Mouse (Mus musculus): ENCODE measurements around the gene Olfr390. TPM values are rescaled to one million over a fixed set of nuclear protein-coding genes. Genes with fewer than 3 reads are reported as not detected.

The Olfr390 gene
- not detected in 2 replicates for polyA plus RNA-seq (2015; fragmentation: Nextera tagmentation; extraction: Ambion mirVana)

DNA sequence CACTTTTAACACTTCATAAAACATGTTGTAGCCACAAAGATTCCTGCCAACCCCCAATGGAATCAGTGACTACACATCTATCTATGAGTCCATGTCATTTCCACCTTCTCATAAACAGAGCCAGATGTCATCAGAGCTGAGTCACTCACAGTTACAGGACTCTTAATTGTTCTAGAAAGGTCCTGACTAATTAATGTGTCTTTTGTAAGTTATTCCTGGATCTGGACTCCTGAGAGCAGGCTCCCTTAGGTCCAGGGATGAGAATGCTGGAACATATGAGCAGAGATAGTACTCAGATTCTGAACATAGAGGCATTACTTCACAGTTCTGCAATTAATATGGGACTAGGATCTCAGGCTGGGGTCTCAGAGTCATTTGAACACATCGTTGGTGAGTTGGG lies at the start of gene Olfr390:
Olfr390 (plus strand) TSS at position 301 of the 400 bp plus-strand sequence.
- H3K27ac ChIP-seq, result no peak within 1 kb of the TSS
- H3K9me3 ChIP-seq (replicated peaks; ENCODE audit: low read length), result no peaks in the 10 kb centered on the region
- no peak for TF ChIP-seq CTCF (IDR thresholded peaks at IDR 0.05; ENCODE audit: low read depth)
- no peaks in the 10 kb centered on the region for H3K27me3 ChIP-seq (ENCODE audit: insufficient read depth, low read length)
- H3K4me1 ChIP-seq (replicated peaks; ENCODE audit: insufficient read depth, low read length), result no peaks in the 10 kb centered on the region
- WGBS, result 70% methylated on average over 1 of the region's 1 CpGs
- no peak within 1 kb of the TSS for H3K4me2 ChIP-seq (ENCODE audit: low read length)
- no peaks in the 10 kb centered on the region for H3K36me3 ChIP-seq (ENCODE audit: insufficient read depth, low read length)
- no peak for ATAC-seq (replicated peaks; ENCODE audit: low FRiP score, low read depth)
- no peak within 1 kb of the TSS for H3K4me3 ChIP-seq (replicated peaks; ENCODE audit: low read depth, low read length)
- H3K9ac ChIP-seq (ENCODE audit: low read depth, low read length), result no peak within 1 kb of the TSS
- no peak for DNase-seq (ENCODE audit: low spot score)

DNA sequence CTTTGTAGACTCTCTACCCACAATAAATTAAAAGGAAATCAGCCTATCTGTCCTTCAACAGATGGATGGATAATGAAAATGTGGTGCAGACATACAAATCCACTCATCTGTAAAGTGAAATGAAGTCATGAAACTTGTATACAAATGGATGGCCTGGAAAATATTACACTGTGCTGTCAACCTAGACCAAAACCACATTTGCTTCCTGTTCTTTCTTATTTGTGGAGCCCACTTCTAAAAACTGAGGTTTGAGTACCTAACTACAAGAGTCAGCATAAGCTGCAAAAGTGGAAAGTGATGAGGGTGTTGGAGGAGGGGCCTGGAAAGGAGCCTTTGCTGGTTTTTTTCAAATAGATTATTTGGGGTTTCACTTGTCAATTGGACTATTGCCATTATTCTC lies 23.6 kb upstream of the Olfr390 start:
- Histone ChIP-seq H3K36me3 (ENCODE audit: insufficient read depth, low read length) (no peaks in the 10 kb centered on the region), H3K9ac (ENCODE audit: low read depth, low read length) (no peak overlapping the region), H3K4me3 (replicated peaks; ENCODE audit: low read depth, low read length) (no peak overlapping the region), H3K27ac (no peak overlapping the region), H3K4me1 (replicated peaks; ENCODE audit: insufficient read depth, low read length) (no peaks in the 10 kb centered on the region), H3K4me2 (ENCODE audit: low read length) (no peak overlapping the region), H3K9me3 (replicated peaks; ENCODE audit: low read length) (no peaks in the 10 kb centered on the region), H3K27me3 (ENCODE audit: insufficient read depth, low read length) (no peaks in the 10 kb centered on the region)
- TF ChIP-seq CTCF (IDR thresholded peaks at IDR 0.05; ENCODE audit: low read depth), result no peak
- ATAC-seq (replicated peaks; ENCODE audit: low FRiP score, low read depth), result no peak
- DNase-seq (ENCODE audit: low spot score), result no peak

DNA sequence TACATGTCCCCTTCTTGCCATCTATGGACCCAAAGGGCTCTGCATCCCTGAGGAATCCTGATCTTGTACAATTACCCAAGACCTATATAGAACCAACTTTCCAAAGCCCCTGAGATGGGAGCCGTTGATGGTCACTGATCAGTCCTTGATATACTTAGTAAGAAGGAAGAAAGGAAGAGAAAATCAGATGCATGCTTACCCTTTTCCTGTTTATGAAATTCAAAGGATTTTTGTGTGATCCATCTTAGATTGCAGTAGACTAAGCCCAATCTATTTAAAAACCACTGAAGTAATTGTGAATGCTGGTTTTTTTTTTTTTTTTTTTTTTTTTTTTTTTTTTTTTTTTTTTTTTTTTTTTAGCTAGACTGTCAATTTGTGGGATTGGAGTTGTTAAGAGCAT lies 2.2 kb upstream of the Olfr390 start, which contains the start of gene Olfr389:
Olfr389 (minus strand) TSS at position 101 of the 400 bp plus-strand sequence.
- Histone ChIP-seq H3K4me3 (replicated peaks; ENCODE audit: low read depth, low read length) (no peak within 1 kb of the TSS), H3K27ac (no peak within 1 kb of the TSS), H3K9ac (ENCODE audit: low read depth, low read length) (no peak within 1 kb of the TSS), H3K36me3 (ENCODE audit: insufficient read depth, low read length) (no peaks in the 10 kb centered on the region), H3K9me3 (replicated peaks; ENCODE audit: low read length) (no peaks in the 10 kb centered on the region), H3K4me2 (ENCODE audit: low read length) (no peak within 1 kb of the TSS), H3K27me3 (ENCODE audit: insufficient read depth, low read length) (no peaks in the 10 kb centered on the region), H3K4me1 (replicated peaks; ENCODE audit: insufficient read depth, low read length) (no peaks in the 10 kb centered on the region)
- no peak for TF ChIP-seq CTCF (IDR thresholded peaks at IDR 0.05; ENCODE audit: low read depth)
- DNase-seq (ENCODE audit: low spot score) (no peak), ATAC-seq (replicated peaks; ENCODE audit: low FRiP score, low read depth) (no peak)
- 84% methylated on average over 1 of the region's 1 CpGs for WGBS

DNA sequence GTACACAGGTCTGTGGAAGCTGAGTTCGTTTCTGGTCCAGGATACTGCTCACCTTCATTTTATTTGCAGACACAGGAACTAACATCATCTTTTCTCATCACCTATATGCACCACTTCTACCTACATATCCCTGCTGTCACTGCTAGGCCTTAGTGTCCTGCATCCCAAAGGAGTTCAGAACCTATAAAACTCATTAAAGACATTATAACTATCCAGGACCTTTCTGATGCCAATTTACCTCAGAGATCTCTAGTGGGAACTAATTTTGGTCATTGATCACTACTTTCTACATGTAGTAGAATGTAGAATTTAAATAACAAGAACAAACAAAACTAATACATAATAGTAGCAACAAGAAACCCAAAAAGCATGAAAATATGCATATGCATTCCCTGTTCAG lies 20.2 kb downstream of the Olfr390 start, which contains the start of gene Olfr391-ps:
Olfr391-ps (minus strand) TSS at position 101 of the 400 bp plus-strand sequence.
- Histone ChIP-seq H3K27ac (no peak within 1 kb of the TSS), H3K4me3 (replicated peaks; ENCODE audit: low read depth, low read length) (no peak within 1 kb of the TSS), H3K9me3 (replicated peaks; ENCODE audit: low read length) (no peaks in the 10 kb centered on the region), H3K4me1 (replicated peaks; ENCODE audit: insufficient read depth, low read length) (no peaks in the 10 kb centered on the region), H3K27me3 (ENCODE audit: insufficient read depth, low read length) (no peaks in the 10 kb centered on the region), H3K9ac (ENCODE audit: low read depth, low read length) (no peak within 1 kb of the TSS), H3K4me2 (ENCODE audit: low read length) (no peak within 1 kb of the TSS), H3K36me3 (ENCODE audit: insufficient read depth, low read length) (no peaks in the 10 kb centered on the region)
- WGBS, result 26% methylated on average over 1 of the region's 1 CpGs
- DNase-seq (ENCODE audit: low spot score) (no peak), ATAC-seq (replicated peaks; ENCODE audit: low FRiP score, low read depth) (no peak)
- no peak for TF ChIP-seq CTCF (IDR thresholded peaks at IDR 0.05; ENCODE audit: low read depth)

DNA sequence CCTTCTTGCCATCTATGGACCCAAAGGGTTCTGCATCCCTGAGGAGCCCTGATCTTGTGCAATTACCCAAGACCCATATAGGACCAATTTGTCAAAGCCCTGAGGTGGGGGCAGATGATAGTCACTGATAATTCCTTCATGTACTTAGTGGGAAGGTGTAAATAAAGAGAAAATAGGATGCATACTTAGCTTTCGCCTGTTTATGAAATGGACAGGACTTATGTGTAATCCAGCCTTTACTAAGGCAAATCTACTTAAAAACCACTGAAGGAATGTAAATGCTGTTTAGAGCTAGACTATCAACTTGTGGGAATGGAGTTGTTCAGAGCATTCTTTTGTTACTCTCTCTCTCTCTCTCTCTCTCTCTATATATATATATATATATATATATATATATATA lies 34.2 kb downstream of the Olfr390 start, which contains the start of gene Olfr392:
Olfr392 (minus strand) TSS at position 101 of the 400 bp plus-strand sequence.
- no peaks in the 10 kb centered on the region for H3K36me3 ChIP-seq (ENCODE audit: insufficient read depth, low read length)
- H3K4me2 ChIP-seq (ENCODE audit: low read length), result no peak within 1 kb of the TSS
- no peaks in the 10 kb centered on the region for H3K27me3 ChIP-seq (ENCODE audit: insufficient read depth, low read length)
- H3K4me3 ChIP-seq (replicated peaks; ENCODE audit: low read depth, low read length), result no peak within 1 kb of the TSS
- DNase-seq (ENCODE audit: low spot score) (no peak), ATAC-seq (replicated peaks; ENCODE audit: low FRiP score, low read depth) (no peak)
- no peaks in the 10 kb centered on the region for H3K4me1 ChIP-seq (replicated peaks; ENCODE audit: insufficient read depth, low read length)
- TF ChIP-seq CTCF (IDR thresholded peaks at IDR 0.05; ENCODE audit: low read depth), result no peak
- 78% methylated on average over 1 of the region's 1 CpGs for WGBS
- no peak within 1 kb of the TSS for H3K9ac ChIP-seq (ENCODE audit: low read depth, low read length)
- no peaks in the 10 kb centered on the region for H3K9me3 ChIP-seq (replicated peaks; ENCODE audit: low read length)
- H3K27ac ChIP-seq, result no peak within 1 kb of the TSS

Other genes with a start within 250 kb of the Olfr390 start
- not detected in 2 replicates for gene Olfr385, start 190.0 kb upstream of the Olfr390 start, polyA plus RNA-seq (2015; fragmentation: Nextera tagmentation; extraction: Ambion mirVana)
- not detected in 2 replicates for gene Olfr384, start 184.4 kb upstream of the Olfr390 start, polyA plus RNA-seq (2015; fragmentation: Nextera tagmentation; extraction: Ambion mirVana)
- gene Zfp735, start 94.2 kb upstream of the Olfr390 start, polyA plus RNA-seq (2015; fragmentation: Nextera tagmentation; extraction: Ambion mirVana), result not detected in 2 replicates
- gene Olfr389, start 2.3 kb upstream of the Olfr390 start, polyA plus RNA-seq (2015; fragmentation: Nextera tagmentation; extraction: Ambion mirVana), result not detected in 2 replicates
- gene Olfr391-ps, start 20.1 kb downstream of the Olfr390 start, polyA plus RNA-seq (2015; fragmentation: Nextera tagmentation; extraction: Ambion mirVana), result not detected in 2 replicates
- gene Olfr392, start 34.1 kb downstream of the Olfr390 start, polyA plus RNA-seq (2015; fragmentation: Nextera tagmentation; extraction: Ambion mirVana), result not detected in 2 replicates
- gene Olfr393, start 68.5 kb downstream of the Olfr390 start, polyA plus RNA-seq (2015; fragmentation: Nextera tagmentation; extraction: Ambion mirVana), result not detected in 2 replicates
- gene Olfr394, start 107.8 kb downstream of the Olfr390 start, polyA plus RNA-seq (2015; fragmentation: Nextera tagmentation; extraction: Ambion mirVana), result not detected in 2 replicates
- gene Olfr395, start 126.3 kb downstream of the Olfr390 start, polyA plus RNA-seq (2015; fragmentation: Nextera tagmentation; extraction: Ambion mirVana), result not detected in 2 replicates
- not detected in 2 replicates for gene Olfr23, start 153.7 kb downstream of the Olfr390 start, polyA plus RNA-seq (2015; fragmentation: Nextera tagmentation; extraction: Ambion mirVana)
- gene Olfr397, start 177.9 kb downstream of the Olfr390 start, polyA plus RNA-seq (2015; fragmentation: Nextera tagmentation; extraction: Ambion mirVana), result not detected in 2 replicates
- gene Olfr398, start 207.4 kb downstream of the Olfr390 start, polyA plus RNA-seq (2015; fragmentation: Nextera tagmentation; extraction: Ambion mirVana), result not detected in 2 replicates